Mouse (Mus musculus) lung, postnatal 0 days (tissue): ENCODE measurements at regions not wholly inside any gene's neighbourhood (a gene's known extent, or its start where the extent isn't known, plus 50 kb on each side); places are given as distances from the start of the nearest gene placed in this dataset.

Experiments
- CTCF ChIP-seq: IDR thresholded peaks from 2 replicates; pipeline ENCODE4 v1.5.1; 2016; ENCODE audit warnings: antibody characterized with exemption, mild to moderate bottlenecking
- EP300 ChIP-seq: IDR thresholded peaks from 2 replicates; pipeline ENCODE4 v1.6.1; 2016; ENCODE audit warnings: antibody characterized with exemption, mild to moderate bottlenecking, control low read depth

GRCm38 (mm10) chr14:105987341-105987882 is 90.8 kb upstream of the Spry2 start:
- TF ChIP-seq CTCF: no peak
- TF ChIP-seq EP300: no peak
